Mouse (Mus musculus) liver, embryonic 16.5 days (tissue): ENCODE data around the gene Fscn3. TPM values are rescaled to one million over a fixed set of nuclear protein-coding genes. Genes with fewer than 3 reads are reported as not detected.

Source experiments
- ATAC-seq: fragments of 200-750 bp; cut with Nextera tagmentation; 2 replicates; pipeline ENCODE4 v1.8.0; 2017; ENCODE audit warnings: low read depth, mild to moderate bottlenecking, moderate number of reproducible peaks, moderate library complexity
- H3K27ac ChIP-seq: fragments of 300-500 bp; sonication (generic); 2 replicates; pipeline ENCODE4 v1.5.1; 2014; ENCODE audit warnings: mild to moderate bottlenecking, low read length
- H3K27me3 ChIP-seq: fragments of 300-500 bp; sonication (generic); 2 replicates; pipeline ENCODE4 v1.6.1; 2014; ENCODE audit warnings: low read depth, low read length, mixed read lengths; ENCODE audit not compliant: control insufficient read depth, insufficient read depth
- H3K36me3 ChIP-seq: fragments of 300-500 bp; sonication (generic); 2 replicates; pipeline ENCODE4 v1.6.1; 2014; ENCODE audit warnings: mild to moderate bottlenecking; ENCODE audit not compliant: control insufficient read depth, insufficient read depth
- H3K4me1 ChIP-seq: fragments of 300-500 bp; sonication (generic); 2 replicates; pipeline ENCODE4 v1.6.1; 2014; ENCODE audit warnings: low read depth, low read length, mixed read lengths; ENCODE audit not compliant: control insufficient read depth
- H3K4me2 ChIP-seq: fragments of 300-500 bp; sonication (generic); 2 replicates; pipeline ENCODE4 v1.6.1; 2014; ENCODE audit warnings: low read depth, low read length, mixed read lengths
- H3K4me3 ChIP-seq: fragments of 300-500 bp; sonication (generic); 2 replicates; pipeline ENCODE4 v1.5.1; 2014; ENCODE audit warnings: low read depth, mild to moderate bottlenecking, low read length
- H3K9ac ChIP-seq: fragments of 300-500 bp; sonication (generic); 2 replicates; pipeline ENCODE4 v1.6.1; 2014; ENCODE audit warnings: low read depth, low read length
- H3K9me3 ChIP-seq: fragments of 300-500 bp; sonication (generic); replicated peaks from 2 replicates; pipeline ENCODE4 v1.6.1; 2016; ENCODE audit warnings: low read length; ENCODE audit not compliant: control insufficient read depth
- WGBS: fragments of 180-500 bp; shearing (Covaris S2); extraction: QIAGEN DNeasy Blood & Tissue Kit; methylation state at CpG from one replicate; pipeline ENCODE4 v1.1.7; 2014; ENCODE audit not compliant: insufficient replicate concordance; 5-methylcytosine and 5-hydroxymethylcytosine counted together
- polyA plus RNA-seq: library from polyadenylated mRNA; unstranded; fragments of >200 nt; fragmentation: Nextera tagmentation; extraction: Ambion mirVana; gene quantifications from 2 replicates; pipeline ENCODE4 v1.2.1, GENCODE M21; 2015

Gene Fscn3
- polyA plus RNA-seq, 1 experiment from 2014 or later: 0.33 TPM

DNA sequence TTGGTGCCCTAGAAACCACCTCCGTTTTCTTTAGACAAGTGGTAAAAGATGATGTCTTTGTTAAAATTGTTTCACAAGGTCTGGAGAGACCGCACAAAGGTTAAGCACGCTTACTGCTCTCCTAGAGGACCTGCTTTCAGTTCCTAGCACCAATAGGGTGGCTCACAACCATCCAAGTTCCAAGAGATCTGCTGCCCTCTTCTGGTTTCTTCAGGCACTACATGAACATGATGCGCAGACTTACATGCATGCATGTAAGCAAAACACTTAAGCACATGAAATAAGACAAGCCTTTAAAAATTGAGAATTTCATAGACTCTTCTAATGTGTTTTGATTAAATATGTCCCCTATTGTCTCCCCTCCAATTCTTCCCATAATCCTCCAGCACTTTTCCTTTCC lies 27.8 kb upstream of the Fscn3 start:
- H3K9ac ChIP-seq: no peak overlapping the region
- H3K27me3 ChIP-seq: peaks cover 38% of the 10 kb centered on the region
- 0 out of 2 replicates have a peak, but pooled peaks cover 3% of the 10 kb centered on the region for H3K9me3 ChIP-seq
- H3K36me3 ChIP-seq: no peaks in the 10 kb centered on the region
- no peak for ATAC-seq
- no peaks in the 10 kb centered on the region for H3K4me1 ChIP-seq
- no peak overlapping the region for H3K4me2 ChIP-seq
- no peak overlapping the region for H3K4me3 ChIP-seq
- 74% methylated on average over 4 of the region's 4 CpGs for WGBS
- no peak overlapping the region for H3K27ac ChIP-seq

DNA sequence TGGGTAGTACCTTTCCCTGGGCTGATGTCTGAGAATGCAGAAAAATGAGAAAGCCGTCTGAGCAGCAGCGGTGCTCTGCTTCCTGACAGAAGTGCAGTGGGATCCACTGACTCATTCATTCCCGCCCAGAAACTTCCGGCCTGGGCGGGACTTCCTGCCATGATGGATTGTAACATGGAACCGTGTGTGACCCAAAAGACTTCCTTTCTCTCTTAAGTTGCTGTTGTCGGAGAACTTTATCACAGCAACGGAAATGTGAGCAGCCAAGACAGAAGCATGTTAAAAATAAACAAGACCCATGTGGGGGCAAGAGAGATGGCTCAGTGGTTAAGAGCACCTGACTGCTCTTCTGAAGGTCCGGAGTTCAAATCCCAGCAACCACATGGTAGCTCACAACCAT lies 17.5 kb upstream of the Fscn3 start:
- H3K9me3 ChIP-seq: no peaks in the 10 kb centered on the region
- no peak overlapping the region for H3K4me2 ChIP-seq
- no peak overlapping the region for H3K9ac ChIP-seq
- ATAC-seq: peak; percentile 58; the same call in 1 of the 2 replicates
- no peaks in the 10 kb centered on the region for H3K4me1 ChIP-seq
- H3K27ac ChIP-seq: no peak overlapping the region
- no peaks in the 10 kb centered on the region for H3K36me3 ChIP-seq
- H3K27me3 ChIP-seq: no peaks in the 10 kb centered on the region
- 37% methylated on average over 9 of the region's 9 CpGs for WGBS
- no peak overlapping the region for H3K4me3 ChIP-seq

- no peak overlapping the region for H3K4me3 ChIP-seq
- H3K9me3 ChIP-seq: no peaks in the 10 kb centered on the region
- no peak overlapping the region for H3K4me2 ChIP-seq
- no peaks in the 10 kb centered on the region for H3K36me3 ChIP-seq
- H3K27ac ChIP-seq: no peak overlapping the region
- no peaks in the 10 kb centered on the region for H3K4me1 ChIP-seq
- whole genome bisulfite sequencing: 51% methylated on average over 2 of the region's 2 CpGs
- no peak overlapping the region for H3K9ac ChIP-seq
- H3K27me3 ChIP-seq: no peaks in the 10 kb centered on the region
- no peak for ATAC-seq
Measured at GRCm38 (mm10) chr6:28411236-28411635, 16.4 kb upstream of the Fscn3 start.

- Histone ChIP-seq H3K36me3 (peaks cover 9% of the 10 kb centered on the region), H3K27ac (no peak overlapping the region), H3K4me3 (no peak overlapping the region), H3K4me2 (no peak overlapping the region), H3K4me1 (peaks cover 23% of the 10 kb centered on the region), H3K27me3 (no peaks in the 10 kb centered on the region), H3K9me3 (no peaks in the 10 kb centered on the region), H3K9ac (no peak overlapping the region)
- 68% methylated on average over 4 of the region's 4 CpGs for WGBS
- no peak for ATAC-seq
Measured at GRCm38 (mm10) chr6:28416981-28417380, 10.6 kb upstream of the Fscn3 start.

- H3K9ac ChIP-seq: no peak overlapping the region
Measured at GRCm38 (mm10) chr6:28418449-28418848, 9.1 kb upstream of the Fscn3 start.

DNA sequence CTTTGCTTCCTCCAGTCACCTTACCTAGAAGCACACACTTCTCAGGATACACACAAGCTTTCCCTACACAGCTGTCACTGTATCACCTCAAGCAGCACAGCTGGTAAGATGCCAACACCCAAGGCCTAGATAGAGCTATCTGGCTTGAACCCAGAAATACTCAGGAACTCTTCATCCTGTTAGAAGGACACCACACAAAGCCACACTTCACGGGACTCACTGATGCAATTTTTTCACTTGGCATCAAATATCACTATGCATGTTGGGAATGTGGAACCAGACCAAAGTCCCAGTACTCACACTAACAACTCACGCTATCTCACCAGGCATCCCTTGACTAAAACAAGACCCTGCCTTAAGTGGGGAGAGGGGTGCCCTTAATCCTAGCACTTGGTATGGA lies 7.9 kb upstream of the Fscn3 start:
- no peak for ATAC-seq
- H3K27ac ChIP-seq: no peak overlapping the region
- H3K4me2 ChIP-seq: peak overlapping the region; percentile 95
- H3K9ac ChIP-seq: no peak overlapping the region
- peaks cover 38% of the 10 kb centered on the region for H3K4me1 ChIP-seq
- H3K9me3 ChIP-seq: no peaks in the 10 kb centered on the region
- peaks cover 9% of the 10 kb centered on the region for H3K36me3 ChIP-seq
- H3K4me3 ChIP-seq: peak overlapping the region; percentile 13; the same call in 1 of the 2 replicates
- no peaks in the 10 kb centered on the region for H3K27me3 ChIP-seq
- 56% methylated on average over 2 of the region's 2 CpGs for WGBS

More at GRCm38 (mm10) chr6:28418449-28418848, 9.1 kb upstream of the Fscn3 start:
- Histone ChIP-seq H3K36me3 (peaks cover 9% of the 10 kb centered on the region), H3K4me3 (no peak overlapping the region), H3K27ac (no peak overlapping the region), H3K27me3 (no peaks in the 10 kb centered on the region), H3K4me1 (peaks cover 36% of the 10 kb centered on the region), H3K4me2 (no peak overlapping the region), H3K9me3 (no peaks in the 10 kb centered on the region)
- ATAC-seq: no peak
- WGBS: 82% methylated on average over 14 of the region's 14 CpGs

DNA sequence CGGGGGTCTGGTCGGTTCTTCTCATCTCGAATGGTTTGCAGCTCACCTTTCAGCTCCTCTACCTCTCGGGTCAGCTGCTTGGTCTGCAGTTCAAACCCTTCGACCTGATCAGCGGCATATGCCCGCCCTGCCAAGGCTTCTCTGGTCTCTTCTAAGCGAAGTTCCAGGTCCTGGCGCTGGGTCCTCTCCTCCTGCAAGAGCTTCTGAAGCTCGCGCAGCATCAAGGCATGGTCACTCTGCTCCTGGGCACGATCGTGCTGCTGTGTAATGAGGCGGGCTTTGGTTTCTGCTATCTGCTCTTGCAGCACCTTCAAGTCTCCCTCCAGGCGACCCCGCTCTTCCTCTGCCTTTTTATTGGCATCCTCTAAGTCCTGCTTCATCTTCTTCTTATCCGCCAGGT lies 7.2 kb upstream of the Fscn3 start:
- Histone ChIP-seq H3K4me2 (peak overlapping the region; percentile 95), H3K9ac (peak overlapping the region; percentile 87), H3K27ac (no peak overlapping the region), H3K4me3 (peak overlapping the region; percentile 79), H3K27me3 (no peaks in the 10 kb centered on the region), H3K36me3 (peaks cover 9% of the 10 kb centered on the region), H3K9me3 (no peaks in the 10 kb centered on the region), H3K4me1 (peaks cover 42% of the 10 kb centered on the region)
- whole genome bisulfite sequencing: 72% methylated on average over 17 of the region's 17 CpGs
- no peak for ATAC-seq

DNA sequence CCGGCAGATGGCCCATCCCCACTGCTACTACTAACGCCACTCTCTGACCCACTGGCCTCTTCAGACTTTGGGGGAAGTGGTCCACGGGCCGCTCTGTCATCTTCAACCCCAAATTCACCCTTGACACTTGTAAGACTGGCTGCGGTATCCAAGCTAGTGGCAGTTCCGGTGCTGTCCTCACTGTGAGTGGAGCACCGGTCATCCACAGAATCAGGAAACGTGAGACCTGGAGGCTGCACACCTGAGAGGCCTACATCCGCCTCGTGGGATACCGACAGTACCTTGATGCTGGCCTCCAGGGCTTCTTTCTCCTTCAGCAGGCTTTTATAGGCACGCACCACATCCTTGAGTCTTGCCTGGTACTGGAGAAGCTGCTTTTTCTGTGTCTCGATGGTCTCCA lies 6.7 kb upstream of the Fscn3 start:
- peaks cover 47% of the 10 kb centered on the region for H3K4me1 ChIP-seq
- peak overlapping the region; percentile 95 for H3K4me2 ChIP-seq
- H3K4me3 ChIP-seq: peak overlapping the region; percentile 79
- H3K27ac ChIP-seq: peak overlapping the region; percentile 92
- no peaks in the 10 kb centered on the region for H3K27me3 ChIP-seq
- H3K36me3 ChIP-seq: peaks cover 13% of the 10 kb centered on the region
- no peak for ATAC-seq
- WGBS: 18% methylated on average over 13 of the region's 13 CpGs
- peak overlapping the region; percentile 87 for H3K9ac ChIP-seq
- H3K9me3 ChIP-seq: no peaks in the 10 kb centered on the region

DNA sequence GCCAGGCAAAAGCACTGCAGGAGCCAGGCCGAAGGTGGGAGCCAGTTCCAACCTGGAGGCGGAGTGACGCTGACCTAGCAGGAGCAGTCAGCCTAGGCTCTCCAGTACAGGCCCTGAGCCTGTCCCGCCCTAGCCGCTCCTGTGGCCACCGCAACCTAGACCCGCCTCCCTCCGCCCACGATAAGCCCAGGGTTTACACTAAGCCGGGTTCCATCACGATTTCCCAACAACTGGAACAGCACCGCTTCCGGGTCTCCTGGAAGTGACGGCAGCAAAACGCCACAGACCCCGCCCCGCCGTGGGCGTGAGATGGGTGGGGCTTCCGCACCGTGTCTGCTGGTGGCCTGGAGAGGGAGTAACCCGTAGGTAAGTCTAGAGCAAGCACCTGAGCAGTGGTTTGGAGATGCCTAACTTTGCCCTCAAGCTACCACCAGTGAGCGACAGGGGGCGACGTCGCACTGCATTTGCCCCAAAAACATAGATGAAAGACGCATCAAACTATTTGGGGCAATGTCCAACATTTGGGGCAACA lies 6.1 kb upstream of the Fscn3 start:
- Histone ChIP-seq H3K4me1 (peaks cover 51% of the 10 kb centered on the region), H3K4me2 (peak overlapping the region; percentile 95), H3K27ac (peak overlapping the region; percentile 92), H3K4me3 (peak overlapping the region; percentile 79), H3K36me3 (peaks cover 20% of the 10 kb centered on the region), H3K9me3 (no peaks in the 10 kb centered on the region), H3K9ac (peak overlapping the region; percentile 87), H3K27me3 (no peaks in the 10 kb centered on the region)
- peak; percentile 87 for ATAC-seq
- 0% methylated on average over 27 of the region's 27 CpGs for WGBS
